Mouse (Mus musculus): ENCODE measurements around the gene Slain2. TPM values are rescaled to one million over a fixed set of nuclear protein-coding genes. Genes with fewer than 3 reads are reported as not detected.

The Slain2 gene
- 22.4 and 25.6 TPM in 2 replicates for polyA plus RNA-seq (2016; fragmentation: Nextera tagmentation; extraction: Ambion mirVana)

DNA sequence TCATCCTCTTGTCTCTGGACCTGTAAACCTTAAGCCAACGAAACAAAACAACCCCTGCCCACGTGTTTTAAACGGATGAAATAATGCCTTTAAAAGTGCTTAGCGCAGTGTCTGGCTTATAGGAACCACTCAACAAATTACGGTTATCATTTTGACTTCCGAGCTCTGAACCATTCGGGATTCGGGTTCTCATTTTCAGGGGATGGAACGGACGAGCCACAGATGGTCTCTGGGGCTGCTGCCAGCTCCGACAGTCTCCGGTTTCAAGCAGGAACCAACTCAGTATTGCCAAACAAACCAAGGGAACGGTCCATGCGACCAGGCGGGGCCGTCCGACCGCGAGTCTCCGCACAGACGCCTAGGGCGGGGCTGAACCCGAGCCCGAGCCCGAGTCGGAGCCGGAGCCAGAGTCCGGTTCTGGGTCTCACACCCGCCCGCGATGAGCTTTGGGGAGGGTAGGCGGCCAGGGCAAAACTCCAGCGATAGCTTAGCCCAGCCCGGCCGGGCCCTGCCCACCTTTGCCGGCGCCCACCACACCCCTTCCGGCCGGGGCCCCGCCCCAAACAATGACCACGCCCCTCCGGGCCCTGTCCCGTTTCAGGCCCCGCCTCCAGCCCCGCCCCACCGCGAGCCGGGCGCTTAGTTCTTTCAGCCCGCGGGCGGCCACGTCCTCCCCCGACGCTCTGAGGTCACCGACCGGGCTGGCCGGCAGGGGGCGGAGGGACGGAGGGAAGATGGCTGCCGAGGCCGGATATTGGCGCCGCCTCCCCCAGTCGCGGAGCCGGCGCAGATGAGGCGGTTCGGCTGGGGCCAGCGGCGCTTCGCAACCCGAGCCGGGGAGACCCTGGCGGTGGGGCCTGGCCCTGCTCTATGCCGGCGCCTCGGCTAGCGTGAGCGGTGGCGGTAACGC lies at the start of gene Slain2:
Gene Slain2, plus strand, starts transcription at position 657 of the 910 bp plus-strand sequence.
- ATAC-seq (ENCODE audit: low FRiP score) = peak; percentile 94
- Histone ChIP-seq H3K9me3 (no peaks in the 10 kb centered on the region), H3K27me3 (no peaks in the 10 kb centered on the region), H3K4me3 (replicated peaks) (peak within 1 kb of the TSS; percentile 98), H3K4me2 (peak within 1 kb of the TSS; percentile 56), H3K27ac (peak within 1 kb of the TSS; percentile 98), H3K36me3 (replicated peaks) (no peaks in the 10 kb centered on the region), H3K4me1 (peaks cover 26% of the 10 kb centered on the region), H3K9ac (peak within 1 kb of the TSS; percentile 96)
- under 1% methylated on average over 79 of the region's 83 CpGs for WGBS

DNA sequence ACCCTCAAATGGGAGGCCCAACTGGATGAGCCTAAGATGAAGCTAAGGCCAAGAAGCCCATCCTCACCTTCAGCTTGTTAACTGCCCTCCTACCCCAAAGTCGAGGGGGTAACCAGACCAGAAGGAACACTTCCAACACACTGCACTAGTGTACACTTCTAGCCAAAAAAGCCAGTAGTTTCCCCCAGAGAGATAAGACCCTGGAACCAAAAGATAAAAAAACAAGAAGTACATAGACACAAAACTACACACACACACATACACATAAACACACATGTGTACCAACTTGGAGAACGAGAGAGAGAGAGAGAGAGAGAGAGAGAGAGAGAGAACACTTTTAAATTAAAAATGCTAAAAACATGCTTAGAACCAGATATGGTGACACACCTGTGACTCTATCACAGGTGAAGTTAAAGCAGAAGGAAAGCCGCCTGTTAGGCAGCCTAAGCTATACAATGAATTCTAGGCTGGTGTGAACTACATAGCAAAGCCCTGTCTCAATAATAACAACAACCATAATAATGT lies 49.4 kb upstream of the Slain2 start:
- no peaks in the 10 kb centered on the region for H3K9me3 ChIP-seq
- H3K4me2 ChIP-seq = no peak overlapping the region
- WGBS = 80% methylated on average over 3 of the region's 3 CpGs
- no peak overlapping the region for H3K9ac ChIP-seq
- peaks cover 32% of the 10 kb centered on the region for H3K27me3 ChIP-seq
- H3K4me1 ChIP-seq = peaks cover 10% of the 10 kb centered on the region
- H3K4me3 ChIP-seq (replicated peaks) = no peak overlapping the region
- no peak overlapping the region for H3K27ac ChIP-seq
- H3K36me3 ChIP-seq (replicated peaks) = no peaks in the 10 kb centered on the region
- no peak for ATAC-seq (ENCODE audit: low FRiP score)

DNA sequence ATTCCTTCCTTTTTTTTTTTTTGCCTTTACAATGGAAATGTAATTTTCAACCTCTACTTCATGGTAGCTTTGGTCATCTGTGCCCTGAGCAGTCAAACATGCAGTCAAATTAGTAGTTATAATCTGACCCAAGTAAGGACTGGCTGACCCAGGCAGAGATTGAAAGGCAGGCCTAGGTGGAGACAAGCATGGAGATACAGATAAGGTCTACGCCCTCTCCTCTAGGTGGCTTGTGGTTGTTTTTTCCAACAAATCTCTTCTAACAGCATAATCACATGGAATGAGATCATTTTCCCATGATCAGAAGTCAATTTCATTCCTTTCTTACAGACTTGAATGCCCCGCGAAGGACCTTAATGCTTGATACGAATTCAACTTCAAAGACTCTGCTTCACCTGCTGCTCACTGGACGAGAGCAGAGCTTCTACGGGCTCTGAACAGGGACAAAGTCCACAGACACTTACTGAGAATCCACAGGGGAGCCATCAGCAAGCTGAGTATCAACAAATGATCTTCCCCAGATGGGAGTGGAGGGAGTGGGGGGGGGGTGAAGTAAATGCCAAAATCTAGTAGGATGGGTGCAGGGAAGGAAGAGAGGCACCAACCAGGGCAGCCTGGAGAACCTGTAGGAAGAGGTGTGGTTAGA lies 47.7 kb upstream of the Slain2 start:
- H3K27me3 ChIP-seq = peaks cover 36% of the 10 kb centered on the region
- 68% methylated on average over 6 of the region's 6 CpGs for WGBS

DNA sequence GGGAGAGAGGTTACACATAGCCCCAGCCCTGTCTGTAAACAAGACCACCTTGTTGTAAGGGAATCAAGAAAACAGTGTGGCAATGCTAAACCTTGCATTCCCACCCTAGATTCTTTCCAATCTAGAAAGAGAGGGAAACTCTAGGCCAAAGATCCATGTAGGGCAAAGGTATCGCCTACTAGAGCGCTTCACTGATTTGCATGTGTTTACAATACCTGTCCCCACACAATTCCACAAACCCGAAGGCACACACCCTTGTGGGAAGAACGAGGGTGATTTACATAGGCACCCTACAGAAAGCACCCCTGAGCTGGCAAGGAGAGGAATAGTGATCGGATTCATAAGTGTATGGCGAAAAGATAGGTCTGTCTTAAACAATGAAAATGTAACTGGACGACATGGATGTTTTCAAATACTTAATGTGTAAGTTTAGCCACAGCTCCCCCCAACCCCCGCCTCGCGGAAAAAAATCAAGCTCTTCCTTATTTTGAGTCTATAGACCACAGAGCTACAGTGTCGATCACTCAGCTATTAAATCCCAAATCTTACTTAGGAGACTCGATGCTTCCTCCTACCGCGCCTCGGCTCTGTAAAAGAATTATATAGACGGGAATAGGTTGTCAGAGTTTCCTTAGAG lies 47.0 kb upstream of the Slain2 start:
- no peak overlapping the region for H3K4me3 ChIP-seq (replicated peaks)
- no peak overlapping the region for H3K27ac ChIP-seq
- peaks cover 10% of the 10 kb centered on the region for H3K4me1 ChIP-seq
- H3K36me3 ChIP-seq (replicated peaks) = no peaks in the 10 kb centered on the region
- no peak overlapping the region for H3K9ac ChIP-seq
- 27% methylated on average over 16 of the region's 16 CpGs for WGBS
- H3K4me2 ChIP-seq = 0 out of 2 replicates have a peak overlapping the region, but pooled peaks have one; percentile 87
- H3K9me3 ChIP-seq = no peaks in the 10 kb centered on the region
- H3K27me3 ChIP-seq = peaks cover 36% of the 10 kb centered on the region
- no peak for ATAC-seq (ENCODE audit: low FRiP score)

More for the DNA sequence above, 47.7 kb upstream of the Slain2 start:
- H3K4me3 ChIP-seq (replicated peaks) = no peak overlapping the region
- H3K9ac ChIP-seq = no peak overlapping the region
- H3K36me3 ChIP-seq (replicated peaks) = no peaks in the 10 kb centered on the region
- H3K27ac ChIP-seq = no peak overlapping the region
- H3K4me1 ChIP-seq = peaks cover 10% of the 10 kb centered on the region
- H3K9me3 ChIP-seq = no peaks in the 10 kb centered on the region
- ATAC-seq (ENCODE audit: low FRiP score) = no peak
- no peak overlapping the region for H3K4me2 ChIP-seq

DNA sequence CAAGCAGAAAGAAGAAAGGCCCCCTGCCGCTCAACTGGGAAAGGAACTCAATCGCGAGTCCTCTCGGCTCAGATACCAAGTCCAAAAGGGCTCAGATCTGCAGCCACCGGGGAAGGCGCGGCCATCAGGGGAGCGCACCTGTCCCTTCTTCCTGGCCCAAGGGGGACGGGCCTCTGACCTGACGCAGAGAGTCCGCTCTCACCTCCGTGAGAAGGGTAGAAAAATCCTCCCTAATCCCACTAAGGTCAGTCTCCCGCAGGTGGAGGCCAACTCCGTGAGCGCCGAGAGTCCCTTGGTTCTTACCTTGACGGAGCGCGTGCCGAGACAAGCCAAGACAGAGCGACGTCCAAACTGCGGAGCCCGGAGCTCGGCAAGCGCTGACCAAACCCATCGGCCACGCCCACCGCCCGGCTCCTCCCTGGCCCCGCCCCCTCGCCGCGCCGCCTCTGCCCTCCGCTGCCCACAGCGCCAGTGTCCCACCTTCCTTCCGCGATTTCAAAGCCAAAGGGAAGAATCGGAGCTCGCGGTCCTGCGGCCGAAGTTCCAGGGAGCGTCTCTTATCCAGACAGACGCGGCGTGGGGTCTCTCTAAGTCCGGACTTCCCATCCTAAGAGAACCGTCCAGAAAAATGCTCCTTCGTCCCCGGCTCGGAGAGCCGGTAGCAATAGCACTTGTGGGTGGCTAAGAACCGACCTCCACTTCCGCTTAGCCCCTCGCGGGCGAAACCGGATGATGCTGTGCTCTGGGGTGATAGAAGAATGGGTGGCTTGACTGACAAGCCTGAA lies 45.8 kb upstream of the Slain2 start, which contains the start of gene Tec:
Gene Tec, minus strand, starts transcription at position 393 of the 785 bp plus-strand sequence.
- no peaks in the 10 kb centered on the region for H3K36me3 ChIP-seq (replicated peaks)
- WGBS = under 1% methylated on average over 56 of the region's 60 CpGs
- peaks cover 36% of the 10 kb centered on the region for H3K27me3 ChIP-seq
- peak within 1 kb of the TSS; percentile 87 for H3K4me2 ChIP-seq
- H3K4me3 ChIP-seq (replicated peaks) = peak within 1 kb of the TSS; percentile 52
- peaks cover 10% of the 10 kb centered on the region for H3K4me1 ChIP-seq
- peak; percentile 97 for ATAC-seq (ENCODE audit: low FRiP score)
- H3K9ac ChIP-seq = peak within 1 kb of the TSS; percentile 62
- no peak within 1 kb of the TSS for H3K27ac ChIP-seq
- H3K9me3 ChIP-seq = no peaks in the 10 kb centered on the region

DNA sequence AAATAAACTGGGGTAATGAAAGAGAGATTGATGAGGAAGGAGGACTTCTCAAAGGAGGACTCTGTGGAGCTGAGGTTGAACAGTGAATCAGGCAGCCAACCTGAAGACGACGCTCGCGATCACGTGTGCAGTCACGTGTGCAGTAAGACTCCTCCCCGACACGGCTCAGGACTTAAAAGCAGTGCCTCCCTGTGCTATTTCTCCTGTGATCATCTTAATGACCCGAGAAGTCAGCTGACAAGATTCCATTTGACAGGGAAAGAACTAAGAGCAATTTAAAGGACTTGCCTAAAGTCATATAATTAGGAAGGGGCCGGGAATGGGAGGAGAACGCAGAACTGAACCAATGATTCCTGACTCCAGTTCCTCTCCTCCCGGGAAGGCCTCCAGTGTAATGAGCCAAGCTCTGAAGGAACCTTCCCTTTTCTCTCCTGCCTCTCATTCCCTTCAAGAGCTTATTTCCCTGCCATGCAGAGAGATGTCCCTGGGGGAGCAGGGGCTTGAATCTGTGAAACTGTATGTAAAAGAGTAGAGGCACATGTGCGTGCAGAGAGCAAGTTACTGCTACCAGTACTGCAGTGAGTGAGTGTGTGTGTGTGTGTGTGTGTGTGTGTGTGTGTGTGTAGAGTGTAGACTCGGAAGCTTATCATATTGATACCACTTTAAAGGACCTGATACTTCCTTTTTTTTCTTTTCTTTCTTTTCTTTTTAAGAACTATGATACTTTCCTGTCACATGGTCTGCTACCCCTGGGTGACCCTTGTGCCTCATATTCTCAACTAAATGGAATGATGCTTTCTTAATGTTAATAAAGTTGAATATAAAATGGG lies 44.1 kb upstream of the Slain2 start:
- no peak overlapping the region for H3K4me2 ChIP-seq
- H3K4me3 ChIP-seq (replicated peaks) = no peak overlapping the region
- H3K27me3 ChIP-seq = peaks cover 36% of the 10 kb centered on the region
- H3K9me3 ChIP-seq = no peaks in the 10 kb centered on the region
- peaks cover 10% of the 10 kb centered on the region for H3K4me1 ChIP-seq
- H3K27ac ChIP-seq = no peak overlapping the region
- 86% methylated on average over 14 of the region's 14 CpGs for WGBS
- no peak overlapping the region for H3K9ac ChIP-seq
- H3K36me3 ChIP-seq (replicated peaks) = no peaks in the 10 kb centered on the region
- ATAC-seq (ENCODE audit: low FRiP score) = no peak

DNA sequence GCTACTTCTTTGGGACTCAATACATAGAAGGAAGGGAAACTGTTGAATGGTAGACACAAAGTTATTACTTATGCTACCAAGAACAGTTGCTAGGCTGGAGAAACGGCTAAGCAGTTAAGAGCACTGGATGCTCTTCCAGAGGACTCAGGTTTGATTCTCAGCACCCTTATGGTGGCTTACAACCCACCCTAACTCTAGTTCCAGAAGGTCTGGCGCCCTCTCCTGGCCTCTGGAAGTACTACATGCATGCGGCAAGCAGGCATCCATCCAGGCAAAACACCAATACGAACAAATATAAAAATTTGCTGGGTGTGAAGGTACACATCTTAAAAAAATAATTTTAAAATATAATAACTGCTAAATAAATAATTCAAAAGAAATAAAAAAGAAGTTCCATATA lies 43.0 kb upstream of the Slain2 start:
- Histone ChIP-seq H3K9ac (no peak overlapping the region), H3K4me2 (no peak overlapping the region), H3K4me1 (peaks cover 15% of the 10 kb centered on the region), H3K9me3 (no peaks in the 10 kb centered on the region), H3K4me3 (replicated peaks) (no peak overlapping the region), H3K27ac (no peak overlapping the region), H3K36me3 (replicated peaks) (no peaks in the 10 kb centered on the region), H3K27me3 (peaks cover 44% of the 10 kb centered on the region)
- no peak for ATAC-seq (ENCODE audit: low FRiP score)
- WGBS = 78% methylated on average over 4 of the region's 4 CpGs

DNA sequence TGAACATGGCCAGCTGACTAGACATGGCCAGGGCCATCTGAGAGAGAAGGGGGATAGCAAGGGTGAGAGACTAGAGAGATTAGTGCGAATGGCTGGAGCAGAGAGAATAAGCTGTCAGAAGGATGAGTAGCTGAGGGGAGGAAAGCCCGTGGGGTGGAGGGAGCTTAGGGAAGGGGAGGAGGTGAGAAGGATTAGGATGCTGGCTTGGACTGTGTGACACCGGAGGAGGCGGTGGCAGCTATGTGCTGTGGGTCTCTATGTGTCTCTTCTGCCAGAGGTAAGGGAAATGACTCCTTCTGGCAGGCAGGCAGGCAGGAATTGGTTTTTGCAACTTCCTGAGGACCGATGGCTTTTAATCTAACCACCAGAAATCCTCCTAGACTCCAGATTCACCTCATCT lies 34.4 kb upstream of the Slain2 start:
- Histone ChIP-seq H3K4me3 (replicated peaks) (no peak overlapping the region), H3K27me3 (peaks cover 10% of the 10 kb centered on the region), H3K27ac (no peak overlapping the region), H3K9ac (no peak overlapping the region), H3K4me1 (peaks cover 9% of the 10 kb centered on the region; the same call in 1 of the 2 replicates), H3K9me3 (no peaks in the 10 kb centered on the region), H3K4me2 (no peak overlapping the region), H3K36me3 (replicated peaks) (no peaks in the 10 kb centered on the region)
- WGBS = 37% methylated on average over 5 of the region's 5 CpGs
- no peak for ATAC-seq (ENCODE audit: low FRiP score)

DNA sequence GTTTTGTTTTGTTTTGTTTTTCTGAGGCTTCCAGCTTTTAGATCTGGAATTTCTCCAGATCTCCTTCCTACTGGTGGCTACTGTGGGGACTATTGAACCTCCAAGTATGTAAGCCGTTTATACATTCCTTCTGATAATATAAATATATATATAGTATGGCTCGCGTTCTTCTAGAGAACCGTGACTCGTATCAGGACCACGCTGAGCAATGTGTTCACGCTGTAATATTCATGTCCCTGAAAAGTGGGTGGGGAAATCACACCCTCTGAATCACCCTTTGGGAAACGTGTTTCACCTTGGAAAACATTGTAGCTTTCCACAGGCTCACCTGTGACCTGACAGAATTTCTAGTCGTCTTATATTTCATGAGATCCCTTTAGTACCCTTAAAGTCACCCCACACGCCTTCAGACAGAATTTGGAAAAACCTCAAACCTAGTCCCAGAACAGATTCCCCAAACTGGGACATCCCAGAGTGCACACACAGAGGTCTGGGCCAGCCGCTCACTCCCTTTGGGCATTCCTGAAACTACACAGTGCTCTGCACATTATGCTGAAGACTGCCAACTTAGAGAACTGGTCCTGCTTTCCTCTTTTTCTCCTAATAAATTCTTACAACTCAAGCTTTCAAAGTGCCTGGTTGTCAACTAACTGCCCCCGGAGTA lies 32.2 kb upstream of the Slain2 start:
- H3K9me3 ChIP-seq = no peaks in the 10 kb centered on the region
- H3K9ac ChIP-seq = no peak overlapping the region
- no peak overlapping the region for H3K4me3 ChIP-seq (replicated peaks)
- H3K36me3 ChIP-seq (replicated peaks) = no peaks in the 10 kb centered on the region
- ATAC-seq (ENCODE audit: low FRiP score) = no peak
- 91% methylated on average over 12 of the region's 12 CpGs for WGBS
- H3K27ac ChIP-seq = no peak overlapping the region
- H3K4me1 ChIP-seq = no peaks in the 10 kb centered on the region
- no peaks in the 10 kb centered on the region for H3K27me3 ChIP-seq
- H3K4me2 ChIP-seq = no peak overlapping the region

DNA sequence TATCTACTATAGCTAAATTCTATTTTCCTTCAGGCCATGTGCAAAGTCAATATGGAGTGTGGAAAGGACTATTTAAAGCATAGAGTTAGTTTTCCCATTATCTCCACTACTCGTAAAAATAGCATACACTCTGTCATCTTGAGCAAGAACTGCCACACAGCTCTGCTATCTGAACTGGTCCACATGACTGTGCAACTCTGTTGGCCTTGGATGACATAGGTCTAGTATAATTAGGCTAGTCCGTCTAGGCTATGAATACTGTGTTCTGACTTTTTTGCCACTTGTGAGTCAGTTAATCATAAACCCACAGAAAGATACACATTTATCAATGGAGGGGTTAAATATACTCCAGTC lies 31.7 kb upstream of the Slain2 start:
- H3K9ac ChIP-seq = no peak overlapping the region
- H3K9me3 ChIP-seq = no peaks in the 10 kb centered on the region
- ATAC-seq (ENCODE audit: low FRiP score) = no peak
- 79% methylated on average over 2 of the region's 2 CpGs for WGBS
- H3K27ac ChIP-seq = no peak overlapping the region
- no peak overlapping the region for H3K4me2 ChIP-seq
- no peaks in the 10 kb centered on the region for H3K27me3 ChIP-seq
- H3K4me3 ChIP-seq (replicated peaks) = no peak overlapping the region
- no peaks in the 10 kb centered on the region for H3K36me3 ChIP-seq (replicated peaks)
- no peaks in the 10 kb centered on the region for H3K4me1 ChIP-seq
